Mouse (Mus musculus) urinary bladder, postnatal 4 days (tissue): Measurements from ENCODE around the gene Megf11.

Source experiments
- DNase-seq, 2 experiments: peaks; one replicate each; pipeline ENCODE4 v3.0.0; 2021 to 2022; ENCODE audit warnings: low spot score in 2 of 2

Megf11 gene

DNA sequence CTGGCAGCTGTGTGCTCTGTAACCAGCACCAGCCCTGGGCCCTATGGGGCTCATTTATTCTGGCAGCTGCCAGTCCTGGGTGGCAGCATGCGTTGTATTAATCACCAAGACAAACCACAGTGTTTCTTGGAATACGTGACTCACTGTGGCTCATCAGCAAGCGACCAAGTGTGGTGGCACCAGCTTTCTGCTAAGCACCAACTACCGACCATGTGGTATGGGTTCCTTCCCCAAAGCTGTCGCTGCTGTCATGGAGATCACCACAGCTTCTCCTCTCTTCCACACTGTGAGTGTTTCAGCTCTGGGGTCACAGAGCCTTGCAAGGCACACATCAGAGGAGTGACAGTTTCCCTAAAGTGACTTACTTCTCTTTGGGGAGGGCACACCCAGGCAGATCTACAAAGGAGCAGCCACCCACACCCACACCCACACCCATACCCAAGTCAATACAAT lies 178.9 kb downstream of the Megf11 start:
- DNase-seq: no peak

DNA sequence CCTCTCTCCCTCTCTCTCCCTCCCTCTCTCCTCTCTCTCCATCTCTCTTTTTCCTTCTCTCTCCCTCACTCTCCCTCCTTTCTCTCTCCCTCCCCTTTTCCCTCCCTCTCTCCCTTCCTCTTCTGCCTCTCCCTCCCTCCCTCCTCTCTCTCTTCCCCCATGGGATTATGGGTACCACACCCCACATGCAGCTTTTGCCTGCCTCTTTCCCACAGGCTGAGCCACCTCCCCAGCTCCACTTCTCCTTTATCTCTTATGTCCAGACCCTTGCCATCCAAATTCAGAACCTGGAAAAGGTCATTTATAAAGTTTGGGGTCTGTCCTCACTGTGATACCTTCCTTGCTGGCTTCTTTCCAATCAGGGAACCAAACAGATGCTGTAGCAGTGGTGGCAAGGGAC lies 180.5 kb downstream of the Megf11 start:
- no peak for DNase-seq

DNA sequence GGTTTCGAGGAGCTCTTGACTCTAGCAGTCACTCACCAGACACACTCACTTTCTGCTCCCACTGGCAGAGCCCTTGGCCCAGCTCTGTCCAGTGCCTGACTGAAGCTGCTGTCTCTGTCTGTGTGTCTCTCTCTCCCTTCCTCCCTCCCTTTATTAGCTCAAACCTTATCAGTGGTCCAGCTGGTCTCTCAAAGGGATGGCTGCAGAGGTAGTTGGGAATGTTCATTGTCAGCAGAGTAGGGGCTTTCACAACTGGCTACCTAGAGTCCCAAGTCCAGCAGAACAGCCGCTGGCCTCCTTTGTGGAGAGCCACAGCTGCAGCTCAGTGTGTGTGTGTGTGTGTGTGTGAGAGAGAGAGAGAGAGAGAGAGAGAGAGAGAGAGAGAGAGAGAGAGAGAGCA lies 180.9 kb downstream of the Megf11 start:
- no peak for DNase-seq

DNA sequence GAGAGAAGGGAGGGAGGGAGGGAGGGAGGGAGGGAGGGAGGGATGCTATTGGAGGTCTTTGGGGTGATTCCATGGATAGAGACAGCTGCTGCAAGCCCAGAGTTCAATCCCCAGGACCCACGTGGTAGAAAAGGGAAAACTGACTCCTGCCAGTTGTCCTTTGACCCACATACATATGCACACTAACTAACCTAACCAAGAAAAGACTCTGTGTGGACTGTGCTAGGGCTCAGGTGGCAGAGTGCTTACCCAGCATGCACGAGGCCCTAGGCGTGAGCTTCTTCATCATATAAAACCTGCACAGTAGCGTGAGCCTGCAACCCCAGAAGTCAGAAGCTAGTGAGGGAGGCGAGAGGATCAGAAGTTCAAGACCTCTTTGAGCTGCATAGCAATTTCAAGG lies 182.1 kb downstream of the Megf11 start:
- DNase-seq: no peak

DNA sequence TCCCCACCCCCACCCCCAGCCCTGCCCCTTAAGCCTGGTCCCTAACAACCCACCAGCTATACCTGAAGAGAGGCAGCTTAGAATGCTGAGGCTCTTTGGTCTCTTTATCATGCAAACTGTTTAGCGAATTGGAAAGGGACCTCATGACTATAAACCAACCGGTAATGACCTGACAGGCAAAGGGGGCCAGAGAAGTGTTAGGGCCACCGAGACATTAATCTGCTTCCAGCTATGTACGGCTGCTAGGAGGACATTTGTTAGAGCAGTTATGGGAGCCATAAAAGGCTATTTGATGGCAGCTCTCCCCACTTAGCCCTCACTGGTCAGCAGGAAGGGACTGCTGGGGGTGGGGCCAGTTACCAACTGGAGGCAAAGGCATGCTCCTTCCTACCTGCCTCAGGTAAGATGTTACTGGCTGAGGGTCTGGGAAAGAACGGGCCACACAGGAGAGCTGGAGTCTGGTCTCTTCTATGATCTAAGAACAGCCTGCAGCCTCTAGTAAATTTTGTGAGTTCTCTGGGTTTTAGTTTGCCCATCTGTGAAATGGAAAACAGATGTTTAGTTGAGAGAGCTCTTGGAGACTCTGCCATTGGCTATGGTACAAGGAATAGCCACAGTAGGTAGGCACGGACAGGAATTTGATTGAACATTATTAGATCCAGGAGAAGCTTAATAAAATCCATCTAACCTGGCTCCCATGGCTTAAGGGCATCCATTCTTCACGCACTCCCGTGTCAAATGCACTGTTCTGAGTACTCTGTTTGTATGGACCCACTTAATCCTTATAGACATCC lies 183.2 kb downstream of the Megf11 start:
- no peak for DNase-seq

DNA sequence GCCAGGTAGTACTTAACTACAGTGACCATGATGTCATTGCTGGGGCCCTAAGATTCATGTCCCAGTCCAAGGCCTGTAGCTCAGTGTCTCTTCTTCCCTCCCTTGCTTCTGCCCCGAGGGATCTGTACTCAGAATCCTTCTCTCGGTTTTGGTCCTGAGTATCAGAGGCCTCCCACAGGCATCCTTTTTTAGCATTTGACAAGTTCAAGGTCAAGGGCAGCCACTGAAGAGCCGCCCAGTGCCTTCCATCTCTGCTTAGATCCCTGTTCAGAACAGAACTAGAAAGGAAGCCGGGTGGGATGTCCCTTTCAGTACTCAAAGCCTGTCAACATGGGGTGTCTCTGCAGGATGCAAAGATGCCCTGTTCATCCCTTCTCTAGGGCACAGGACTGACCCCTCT lies 185.0 kb downstream of the Megf11 start:
- no peak for DNase-seq

DNA sequence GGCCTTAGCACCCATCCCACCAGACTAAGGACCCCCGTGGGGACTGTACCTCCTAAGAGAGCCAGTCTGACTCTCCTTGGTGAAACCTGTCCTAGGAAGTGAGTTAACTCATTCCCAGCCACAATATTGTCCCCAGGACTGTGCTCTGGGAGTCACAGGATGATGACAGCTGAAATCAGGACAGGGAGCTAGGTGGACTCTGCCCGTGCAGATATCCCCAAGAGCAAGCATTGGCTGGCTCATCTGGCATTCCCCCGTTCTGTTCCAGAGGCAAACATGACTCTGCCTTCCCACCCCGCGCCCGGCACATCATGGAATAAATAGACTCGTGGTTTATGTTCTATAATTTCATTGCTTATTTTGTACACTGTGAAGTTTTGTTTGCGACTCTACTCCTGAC lies 185.7 kb downstream of the Megf11 start:
- DNase-seq: no peak

DNA sequence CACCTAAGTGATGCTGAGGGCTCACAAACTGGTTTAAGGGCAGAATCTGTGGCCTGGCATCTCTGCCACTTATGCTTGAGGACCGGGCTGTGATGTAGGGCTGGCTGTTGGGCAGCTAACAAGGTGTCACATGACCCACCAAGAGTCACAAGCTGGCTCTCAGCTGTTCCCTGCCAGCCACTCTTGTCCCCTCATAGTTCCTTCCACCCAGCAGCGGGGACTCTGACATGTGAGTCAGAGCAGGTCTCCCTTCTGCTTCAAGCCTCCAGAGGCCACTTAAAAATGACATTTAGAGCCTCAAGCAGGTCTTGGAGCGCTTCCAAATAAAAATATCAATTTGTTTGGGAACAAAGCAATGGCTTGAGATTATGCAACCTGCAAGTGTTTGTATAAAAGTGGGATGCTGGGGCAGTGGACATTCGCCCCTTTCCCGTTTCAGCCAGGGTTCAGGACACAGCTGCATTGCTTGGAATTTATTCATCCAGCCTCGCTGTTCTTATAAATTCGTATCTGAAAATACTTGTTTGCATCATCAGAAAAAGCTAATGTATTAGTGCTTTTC lies 187.3 kb downstream of the Megf11 start:
- DNase-seq: no peak

DNA sequence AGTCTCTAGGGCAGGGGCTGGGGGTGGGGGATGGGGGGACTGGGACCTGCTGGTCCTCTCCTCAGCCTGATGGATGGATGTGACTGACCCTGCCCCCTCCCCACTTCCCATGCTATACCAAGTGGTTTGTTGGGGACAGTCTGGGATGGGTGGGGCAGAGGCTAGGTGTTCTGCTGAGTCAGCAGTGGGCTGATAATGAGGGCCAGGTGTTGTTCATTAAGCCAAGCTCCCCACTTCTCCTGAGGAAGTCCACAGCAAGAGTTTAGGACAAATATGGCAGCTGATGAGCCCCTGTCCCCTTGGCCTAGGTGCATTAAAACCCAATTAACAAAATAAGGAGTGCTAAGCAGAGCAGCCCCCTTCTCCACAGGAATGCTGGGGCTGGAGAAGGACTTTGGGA lies 190.2 kb downstream of the Megf11 start:
- DNase-seq: no peak

DNA sequence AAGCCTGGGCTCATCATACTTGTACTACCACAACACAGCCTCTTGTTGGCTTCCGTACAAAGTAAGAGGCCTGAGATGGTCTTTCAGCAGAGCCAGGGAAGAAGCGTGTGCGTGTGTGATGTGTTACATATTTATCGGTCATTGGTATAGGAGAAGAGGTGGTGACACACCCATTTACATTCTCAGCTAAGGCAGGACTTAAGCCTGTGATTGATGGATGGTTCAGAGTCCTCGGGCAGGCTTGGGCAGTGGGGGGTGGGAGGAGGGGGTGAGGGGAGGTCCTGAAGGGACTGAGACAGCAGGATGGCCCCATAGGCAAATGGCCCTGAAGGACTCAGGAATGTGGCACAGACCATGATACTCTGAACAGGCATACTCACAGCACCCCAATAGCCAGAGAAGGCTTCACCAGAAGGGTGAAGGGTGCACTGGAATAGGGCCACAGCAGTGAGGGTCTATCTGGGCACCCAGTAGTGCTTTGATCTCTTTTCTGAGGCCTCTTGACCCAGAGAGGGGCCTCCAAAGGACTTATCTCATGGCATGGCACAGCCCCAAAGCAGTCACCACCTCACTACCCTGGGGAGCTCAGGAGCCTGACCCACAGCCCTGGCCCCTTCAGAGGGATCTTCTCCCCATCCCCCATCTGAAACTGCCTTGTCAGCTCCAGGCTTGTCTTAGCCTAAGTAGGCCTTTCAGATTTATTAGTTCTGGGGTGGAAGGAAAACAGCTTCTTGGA lies 190.9 kb downstream of the Megf11 start:
- DNase-seq: no peak

DNA sequence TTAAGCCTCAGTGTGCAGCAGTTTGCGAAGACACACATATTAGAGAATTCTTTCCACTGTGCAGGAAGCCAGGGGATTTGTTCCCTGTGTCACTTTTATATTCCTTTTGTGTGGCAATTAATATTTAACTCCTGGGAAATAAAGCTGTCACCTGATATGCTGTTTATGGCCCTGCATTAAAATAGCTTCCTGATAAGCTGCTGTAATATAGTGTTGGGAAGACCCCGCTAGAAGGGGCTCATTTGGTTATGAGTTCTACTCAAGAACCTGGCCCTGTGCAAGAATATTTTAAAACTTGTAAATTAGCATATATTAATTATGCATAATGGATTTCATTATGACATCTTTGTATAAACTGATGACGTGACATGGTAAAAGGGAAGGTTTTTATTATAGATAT lies 191.7 kb downstream of the Megf11 start:
- DNase-seq: no peak

DNA sequence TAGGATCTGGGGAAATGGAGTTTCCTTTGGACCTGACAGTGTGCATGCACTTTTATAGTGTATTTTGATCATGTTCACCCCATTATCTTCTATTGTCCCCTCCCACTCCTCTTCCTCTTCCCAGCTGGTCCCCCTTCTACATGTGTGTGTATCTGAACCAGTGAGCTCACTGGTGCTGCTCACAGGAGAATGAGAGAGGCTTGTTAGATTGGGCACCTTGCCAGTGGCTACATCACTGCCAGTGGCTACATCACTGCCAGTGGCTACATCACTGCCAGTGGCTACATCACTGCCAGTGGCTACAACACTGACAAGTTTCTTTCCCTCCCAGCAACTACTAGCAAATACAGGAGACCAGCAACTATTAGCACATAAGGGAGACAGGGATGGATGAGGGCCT lies 192.6 kb downstream of the Megf11 start:
- no peak for DNase-seq

DNA sequence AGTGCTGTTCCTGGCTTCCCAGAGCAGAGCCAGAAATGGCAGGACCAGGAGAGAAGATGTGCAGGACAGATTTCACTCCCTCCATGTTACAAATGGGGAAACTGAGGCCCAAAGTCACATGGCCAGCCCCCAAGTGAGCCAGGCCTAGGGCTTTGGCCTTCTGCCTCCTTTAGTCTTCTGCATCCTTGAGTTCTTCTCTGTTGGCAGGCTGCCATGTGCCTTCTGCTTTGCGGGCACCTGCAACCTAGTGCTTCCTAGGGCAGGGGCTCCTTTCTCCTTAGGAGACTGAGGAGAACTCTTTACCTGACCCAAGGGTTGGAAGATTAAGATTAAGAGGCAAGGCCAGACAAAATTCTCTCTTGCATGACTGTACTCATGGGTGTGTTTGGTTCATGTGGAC lies 193.9 kb downstream of the Megf11 start:
- DNase-seq: no peak

DNA sequence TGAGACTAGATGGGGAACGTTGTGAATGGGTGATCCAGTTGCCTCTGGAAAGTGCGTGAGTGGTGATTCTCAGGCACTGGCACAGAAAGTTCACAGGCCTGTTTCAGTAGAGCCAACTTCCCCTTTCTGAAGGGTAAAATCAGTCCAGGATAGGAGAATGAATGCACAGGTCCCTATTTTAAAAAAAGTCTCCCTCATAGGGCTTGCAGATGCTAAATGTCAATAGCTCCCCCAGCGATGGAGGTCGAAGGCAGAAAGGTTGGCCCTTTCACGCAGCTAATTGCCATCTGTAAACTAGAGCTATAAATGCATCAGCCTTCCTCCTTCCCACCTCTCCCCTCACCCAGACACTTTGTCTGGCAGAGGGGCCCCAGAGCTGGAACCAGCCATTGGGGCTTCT lies 200.9 kb downstream of the Megf11 start:
- DNase-seq: no peak

DNA sequence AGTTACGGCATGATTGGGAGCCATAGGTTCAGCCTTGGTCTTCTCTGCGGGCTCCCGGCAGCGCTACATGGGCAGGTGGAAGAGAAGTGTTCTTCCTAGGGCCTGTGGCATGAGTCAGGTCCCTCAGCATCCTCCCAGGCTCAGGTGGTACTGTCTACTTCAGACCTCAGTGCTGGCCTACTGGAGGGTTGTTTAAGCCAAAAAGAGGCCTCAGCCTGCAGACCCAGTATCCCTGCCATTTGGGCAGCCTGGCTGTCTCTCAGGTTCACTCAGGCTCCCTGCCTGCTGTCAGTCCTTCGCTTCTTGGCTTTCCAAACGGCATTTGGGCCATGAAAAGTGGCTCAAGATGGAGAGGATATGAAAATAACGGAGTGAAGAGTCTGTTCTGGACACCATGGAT lies 202.6 kb downstream of the Megf11 start:
- no peak for DNase-seq

DNA sequence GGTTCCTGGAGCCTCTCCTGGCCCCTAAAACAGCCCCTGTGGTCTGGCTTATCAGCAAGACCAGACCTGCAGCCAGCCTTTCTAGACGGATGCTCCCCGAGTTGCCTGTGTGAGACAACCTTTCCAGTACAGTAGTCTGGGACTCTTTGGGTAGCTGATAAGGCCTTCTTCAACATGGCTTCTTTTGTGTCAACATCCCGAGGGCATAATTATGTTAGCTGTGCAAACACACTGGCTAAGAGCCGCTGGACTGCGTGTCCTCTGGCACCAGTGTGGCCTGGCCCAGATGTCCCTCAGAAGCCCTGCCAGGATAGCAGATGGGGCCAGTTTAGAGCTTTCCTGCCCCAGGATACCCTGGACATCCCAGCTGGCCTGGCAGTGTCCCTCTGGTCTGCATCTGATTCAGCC lies 205.2 kb downstream of the Megf11 start:
- DNase-seq: no peak

DNA sequence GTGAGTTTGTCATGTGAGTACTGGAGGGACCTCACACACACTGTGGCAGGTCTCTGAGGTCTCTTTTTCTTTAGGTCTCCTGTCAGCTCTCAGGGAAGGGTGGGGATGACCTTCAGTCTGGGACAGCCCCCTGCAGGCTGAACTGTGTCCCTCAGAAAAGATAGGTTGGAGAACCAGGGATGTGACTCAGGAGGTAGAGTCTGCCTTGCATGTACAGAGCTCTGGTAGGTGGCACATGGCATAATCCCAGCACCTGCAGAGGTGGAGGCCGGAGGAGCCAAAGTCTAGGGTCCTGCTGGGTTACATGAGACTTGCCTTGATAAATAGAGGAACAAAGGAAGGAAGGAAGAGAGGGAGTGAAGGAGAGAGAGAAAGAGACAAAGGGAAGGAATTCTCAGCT lies 206.0 kb downstream of the Megf11 start:
- DNase-seq: no peak

DNA sequence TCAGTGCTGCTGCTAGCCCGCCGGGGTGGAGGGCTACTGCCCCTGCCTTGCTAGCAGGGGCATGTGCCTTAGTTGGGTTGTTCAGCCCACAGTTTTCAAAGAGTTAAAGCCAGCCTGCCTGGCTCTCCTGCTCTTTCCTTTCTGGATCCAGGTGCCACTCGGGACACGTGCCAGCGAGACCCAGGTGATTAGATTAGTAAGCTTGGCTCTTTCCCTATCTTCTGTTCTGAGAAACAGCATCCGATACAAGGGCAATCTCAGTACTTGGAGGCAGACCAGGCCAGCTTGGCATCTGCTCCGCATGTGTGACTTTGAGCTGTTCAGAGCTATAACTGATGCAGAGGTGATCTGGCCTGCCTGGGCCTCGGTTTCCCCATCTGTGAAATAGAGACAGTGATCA lies 209.0 kb downstream of the Megf11 start:
- no peak for DNase-seq

DNA sequence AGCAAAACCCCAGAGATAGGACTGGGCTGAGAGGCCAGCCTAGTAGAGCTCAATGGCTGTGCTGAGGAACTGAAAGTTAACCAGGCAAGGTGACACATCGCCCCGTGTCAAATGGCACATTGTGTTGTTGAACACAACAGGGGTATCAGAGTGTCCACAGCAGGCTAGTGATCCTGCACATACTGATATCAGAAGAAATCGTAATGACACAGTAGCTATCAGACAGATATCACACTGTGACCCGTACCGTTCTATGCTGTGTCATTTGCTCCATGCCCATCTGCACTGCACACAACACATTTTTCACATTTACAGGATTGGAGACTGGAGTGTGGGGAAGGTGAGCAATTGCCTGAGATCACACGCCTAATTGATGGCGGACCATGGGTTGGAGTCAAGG lies 213.0 kb downstream of the Megf11 start:
- no peak for DNase-seq

DNA sequence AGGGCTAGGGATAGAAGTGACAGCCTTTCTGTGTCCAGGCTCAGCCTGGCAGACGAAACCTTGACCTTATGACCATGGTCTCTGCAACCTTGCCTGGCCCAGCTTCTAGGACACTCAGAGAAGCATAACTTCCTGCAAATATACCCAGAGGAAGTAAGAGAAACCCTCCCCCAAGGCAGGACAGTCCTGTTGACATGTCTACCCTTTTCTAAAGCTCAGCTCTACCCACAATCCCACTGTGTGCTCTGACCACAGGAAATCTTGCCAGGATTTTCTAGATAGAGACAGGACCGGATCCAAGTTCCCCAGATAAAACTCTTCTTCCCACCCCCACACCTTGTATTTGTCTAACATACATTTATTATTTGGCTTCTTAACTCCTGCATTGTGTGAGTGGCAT lies 215.3 kb downstream of the Megf11 start:
- no peak for DNase-seq

DNA sequence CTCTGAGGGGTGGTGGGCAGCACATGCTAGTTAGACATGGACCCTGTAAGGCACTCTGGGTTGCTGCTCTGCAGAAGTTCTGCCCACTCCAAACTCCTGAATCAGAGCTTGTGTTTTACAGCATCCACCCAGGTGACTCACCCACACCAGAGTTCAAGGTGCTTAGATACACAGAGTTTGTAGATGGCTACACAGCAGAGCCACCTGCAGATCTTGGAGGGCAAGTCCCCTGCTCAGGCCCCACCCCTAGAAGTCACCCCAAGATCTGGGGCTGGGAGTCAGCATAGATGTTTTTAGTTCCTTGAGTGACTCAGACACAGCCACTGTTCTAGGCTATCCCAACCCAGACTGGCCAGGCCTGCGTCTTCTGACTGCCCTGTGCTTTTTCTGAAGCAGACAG lies 217.5 kb downstream of the Megf11 start:
- no peak for DNase-seq

DNA sequence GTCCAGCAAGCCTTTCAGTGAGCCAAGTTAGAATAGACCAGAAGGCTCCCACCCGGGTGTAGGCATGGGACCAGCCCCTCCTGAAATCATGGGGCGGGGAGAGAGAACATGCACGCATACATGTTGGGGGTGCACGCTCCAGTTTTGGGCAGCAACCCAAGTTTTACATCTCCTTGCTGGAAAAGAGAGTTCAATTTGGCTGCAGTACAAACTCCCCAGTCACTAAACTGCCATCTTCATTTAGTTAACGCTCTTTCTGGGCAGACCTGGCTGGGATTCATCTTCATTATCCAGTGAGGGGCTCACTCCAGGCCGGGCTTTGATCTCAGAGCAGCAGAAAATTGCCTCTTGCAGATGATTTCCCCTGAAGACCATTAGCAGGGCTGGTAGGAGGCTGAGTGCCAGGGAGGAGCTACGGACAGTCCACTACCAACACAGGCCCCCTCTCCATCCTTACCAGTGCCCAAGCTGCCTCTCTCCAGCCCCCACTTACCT lies 218.8 kb downstream of the Megf11 start:
- no peak for DNase-seq
